Mouse (Mus musculus) fibroblast of lung, adult 2 months (primary cell): ENCODE results near the gene Birc3.
"Not testable (repeated sequence)": the region's sequence is repeated elsewhere in the genome, so short reads cannot be mapped to it uniquely, and the experiment has no call there.

Experiments
- DNase-seq: peaks from one replicate; pipeline ENCODE4 v3.0.0-alpha.2; 2011; ENCODE audit warnings: low read depth

Birc3 gene

GRCm38 (mm10) chr9:7866981-7867380 lies 6.0 kb downstream of the Birc3 start:
- DNase-seq: not testable (repeated sequence)

- DNase-seq: no peak
Observed at GRCm38 (mm10) chr9:7860976-7861375, 12.0 kb downstream of the Birc3 start.

GRCm38 (mm10) chr9:7855912-7856311 lies 17.1 kb downstream of the Birc3 start:
- DNase-seq: no peak

- no peak for DNase-seq
Observed at GRCm38 (mm10) chr9:7855374-7855773, 17.6 kb downstream of the Birc3 start.

GRCm38 (mm10) chr9:7854196-7854595 lies 18.8 kb downstream of the Birc3 start:
- DNase-seq: not testable (repeated sequence)

GRCm38 (mm10) chr9:7852346-7853230 lies 20.4 kb downstream of the Birc3 start:
- no peak for DNase-seq

GRCm38 (mm10) chr9:7851841-7852240 lies 21.1 kb downstream of the Birc3 start:
- DNase-seq: no peak

- DNase-seq: no peak
Observed at GRCm38 (mm10) chr9:7848191-7848590, 24.8 kb downstream of the Birc3 start.

GRCm38 (mm10) chr9:7846667-7847199 lies 26.3 kb downstream of the Birc3 start:
- DNase-seq: no peak

- no peak for DNase-seq
Observed at GRCm38 (mm10) chr9:7845216-7845895, 27.6 kb downstream of the Birc3 start.

GRCm38 (mm10) chr9:7841221-7841620 lies 31.8 kb downstream of the Birc3 start:
- no peak for DNase-seq

GRCm38 (mm10) chr9:7837806-7838440 lies 35.1 kb downstream of the Birc3 start:
- peak; percentile 54 for DNase-seq

- DNase-seq: peak; percentile 96
Observed at GRCm38 (mm10) chr9:7836905-7837805, 35.8 kb downstream of the Birc3 start, which contains the start of gene Birc2. Gene Birc2 (minus strand): TSS chr9:7837064.

GRCm38 (mm10) chr9:7836331-7836730 lies 36.7 kb downstream of the Birc3 start:
- no peak for DNase-seq

GRCm38 (mm10) chr9:7835302-7835701 lies 37.7 kb downstream of the Birc3 start:
- no peak for DNase-seq

GRCm38 (mm10) chr9:7833421-7833820 lies 39.6 kb downstream of the Birc3 start:
- no peak for DNase-seq

GRCm38 (mm10) chr9:7829531-7830528 lies 43.2 kb downstream of the Birc3 start:
- no peak for DNase-seq

- DNase-seq: no peak
Observed at GRCm38 (mm10) chr9:7828706-7829105, 44.3 kb downstream of the Birc3 start.

- DNase-seq: no peak
Observed at GRCm38 (mm10) chr9:7824916-7825315, 48.1 kb downstream of the Birc3 start.

- DNase-seq: no peak
Observed at GRCm38 (mm10) chr9:7822758-7823157, 50.2 kb downstream of the Birc3 start.
